Mouse (Mus musculus): ENCODE results near the gene Lpcat1.

Lpcat1 gene

DNA sequence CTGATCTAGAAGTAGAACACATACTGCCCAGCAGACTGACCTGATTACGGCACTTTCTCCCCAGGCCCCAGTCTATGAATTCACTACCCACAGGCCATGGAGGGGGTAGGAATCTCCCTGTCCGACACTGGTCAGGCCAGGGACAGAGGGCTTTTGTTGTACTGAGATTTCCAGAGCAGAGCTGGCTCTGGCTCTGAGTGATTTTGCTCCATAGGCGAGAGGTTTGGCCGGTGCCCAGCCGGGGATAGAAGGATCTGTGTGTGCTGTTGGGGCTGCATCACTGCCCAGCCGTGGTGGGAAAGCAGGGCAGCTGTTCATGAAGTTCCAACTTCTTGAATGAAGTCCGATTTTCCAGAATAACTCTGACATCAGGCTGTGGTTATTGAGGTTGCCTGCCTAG, 20.1 kb upstream of the Lpcat1 start:
- no peak for DNase-seq (ENCODE audit: low spot score)

DNA sequence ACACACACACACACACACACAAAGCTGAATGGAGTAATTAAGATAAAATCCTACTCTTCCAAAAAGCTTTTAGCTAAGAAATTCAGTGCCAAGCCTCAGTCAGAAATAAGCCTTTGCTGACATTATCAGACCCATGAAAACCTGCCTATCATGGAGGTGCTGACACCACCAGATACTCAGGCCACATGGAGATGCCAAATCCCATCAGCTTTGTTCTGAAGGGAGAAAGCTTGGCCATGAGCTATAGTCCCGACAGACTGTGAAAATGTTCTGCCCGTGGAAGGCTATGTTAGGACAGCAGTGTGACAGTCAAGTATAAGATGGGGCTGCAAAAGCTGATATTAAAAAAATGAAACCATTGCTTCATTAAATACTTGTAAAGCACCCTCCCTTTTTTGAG, 19.5 kb upstream of the Lpcat1 start:
- DNase-seq (ENCODE audit: low spot score) = no peak

DNA sequence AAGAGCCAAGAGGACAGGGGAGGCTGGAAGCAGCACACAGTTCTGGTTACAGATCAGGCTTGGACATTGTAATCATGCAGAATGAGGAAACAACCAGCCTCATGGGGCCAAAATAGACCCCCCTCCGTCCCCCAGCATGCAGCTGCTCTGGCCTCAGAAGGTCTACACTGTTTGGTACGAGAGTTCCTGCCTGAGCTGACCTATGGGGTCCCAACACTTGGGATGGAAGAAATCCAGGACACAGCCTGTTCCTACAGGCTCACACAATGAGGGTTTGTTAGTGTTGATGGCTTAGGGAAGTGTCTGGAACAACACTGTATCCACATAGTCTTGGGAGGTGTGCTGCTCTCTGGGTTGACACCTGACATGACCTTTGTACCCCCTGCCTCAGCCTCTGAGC, 18.8 kb upstream of the Lpcat1 start:
- DNase-seq (ENCODE audit: low spot score) = no peak

DNA sequence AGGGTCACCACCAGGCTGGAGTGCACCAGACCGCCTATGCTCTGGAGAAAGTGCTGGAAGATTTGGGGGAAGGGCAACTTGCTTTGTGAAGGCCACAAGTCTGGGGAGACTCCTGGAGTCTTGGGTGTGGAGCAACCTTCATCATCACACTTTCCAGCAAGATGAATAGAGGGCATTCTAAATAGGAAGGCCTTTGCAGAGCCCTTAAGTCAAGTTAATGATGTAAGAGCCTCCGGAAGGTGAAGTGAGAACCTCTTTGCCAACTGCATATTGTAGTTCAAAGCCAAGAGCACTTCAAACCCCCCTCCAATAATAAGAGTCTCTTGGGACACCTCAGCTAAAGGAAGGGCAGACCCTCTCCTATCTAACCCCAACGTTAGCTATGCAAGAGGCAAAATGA, 18.3 kb upstream of the Lpcat1 start:
- no peak for DNase-seq (ENCODE audit: low spot score)

DNA sequence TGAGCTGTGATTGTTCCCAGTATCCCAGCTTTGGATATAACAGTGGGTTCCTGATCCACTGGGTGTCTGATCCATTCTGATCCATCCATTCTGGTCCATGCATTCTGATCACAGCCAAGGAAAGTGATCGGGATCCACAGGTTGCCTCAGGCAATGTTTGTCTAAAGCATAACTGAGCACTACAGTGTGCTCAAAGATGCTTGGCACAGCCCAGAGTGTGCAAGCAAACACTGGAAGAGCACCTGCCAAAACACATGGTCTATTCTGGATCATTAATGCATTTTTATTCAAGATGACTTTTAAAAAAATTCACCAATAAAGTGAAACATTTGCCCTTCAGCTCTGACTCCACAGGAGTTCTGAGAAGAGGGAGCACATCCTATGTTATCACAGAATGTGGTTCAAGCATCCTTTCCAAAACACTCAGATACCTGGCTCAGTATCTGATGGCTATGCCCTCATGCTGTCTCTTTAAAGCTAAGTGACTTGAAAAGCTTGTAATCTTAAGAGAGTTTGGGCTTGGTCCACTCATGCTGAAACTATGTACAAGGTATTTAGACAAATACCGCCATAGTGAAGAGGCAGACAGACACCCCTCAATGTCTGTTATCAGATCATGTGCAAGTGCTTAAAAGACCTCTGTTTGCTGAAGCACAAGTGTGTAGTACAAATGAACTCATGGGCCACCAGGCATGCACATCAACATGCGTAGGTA, 13.3 kb upstream of the Lpcat1 start:
- DNase-seq (ENCODE audit: low spot score) = no peak

DNA sequence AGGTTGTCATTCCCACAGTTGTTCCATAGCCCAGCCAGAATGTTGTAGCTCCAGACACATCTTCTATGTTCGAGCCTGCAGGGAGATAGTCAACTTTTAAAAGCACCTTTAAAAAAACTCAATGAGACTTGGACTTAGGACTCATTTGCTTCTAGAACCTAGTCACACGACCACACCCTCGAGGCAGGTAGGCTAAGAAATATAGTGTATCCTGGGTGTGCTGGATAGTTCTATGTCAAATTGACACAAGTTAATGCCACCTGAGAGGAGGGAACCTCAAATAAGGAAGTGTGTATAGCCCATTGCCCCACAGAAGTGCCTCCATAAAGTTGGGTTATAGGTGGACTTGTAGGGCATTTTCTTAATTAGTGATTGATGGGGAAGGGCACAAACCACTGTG, 11.7 kb upstream of the Lpcat1 start:
- no peak for DNase-seq (ENCODE audit: low spot score)

DNA sequence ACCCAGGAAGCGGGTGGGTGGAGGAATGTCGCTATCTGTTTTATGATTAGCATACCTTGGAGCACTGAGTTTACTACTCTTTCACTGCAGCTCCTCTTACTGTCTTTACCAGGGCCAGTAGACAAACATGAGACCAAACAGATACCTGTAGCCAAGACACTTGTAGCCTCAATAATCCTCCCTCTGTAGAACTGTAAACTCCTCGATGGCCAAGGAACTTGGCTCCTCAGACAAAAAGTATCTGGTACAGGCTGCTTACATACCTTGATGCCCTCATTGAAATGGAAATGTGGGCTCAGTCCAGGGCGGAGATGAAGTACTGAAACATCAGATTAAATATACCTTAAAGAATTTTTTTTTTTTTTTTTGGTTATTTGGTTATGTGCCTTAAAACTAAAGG, 9.7 kb upstream of the Lpcat1 start:
- DNase-seq (ENCODE audit: low spot score) = no peak

DNA sequence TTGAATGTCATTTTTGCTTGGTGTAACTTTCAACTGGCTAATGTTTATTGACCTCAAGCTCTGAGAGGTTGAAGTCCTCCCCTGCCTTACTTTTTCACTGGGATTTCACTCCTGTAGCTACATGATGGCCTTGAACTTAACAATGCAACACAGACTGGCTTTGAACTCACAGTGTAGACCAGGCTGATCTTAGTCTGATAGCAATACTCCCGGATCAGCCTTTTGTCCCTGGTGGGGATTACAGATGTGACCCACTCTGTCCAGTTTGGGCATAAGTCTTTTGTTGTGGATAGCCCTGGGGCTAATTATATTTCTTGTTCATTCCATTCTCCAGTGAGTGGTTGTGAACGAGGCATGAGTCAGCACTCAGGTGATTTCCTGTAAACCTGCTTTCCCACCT, 9.3 kb upstream of the Lpcat1 start:
- no peak for DNase-seq (ENCODE audit: low spot score)

DNA sequence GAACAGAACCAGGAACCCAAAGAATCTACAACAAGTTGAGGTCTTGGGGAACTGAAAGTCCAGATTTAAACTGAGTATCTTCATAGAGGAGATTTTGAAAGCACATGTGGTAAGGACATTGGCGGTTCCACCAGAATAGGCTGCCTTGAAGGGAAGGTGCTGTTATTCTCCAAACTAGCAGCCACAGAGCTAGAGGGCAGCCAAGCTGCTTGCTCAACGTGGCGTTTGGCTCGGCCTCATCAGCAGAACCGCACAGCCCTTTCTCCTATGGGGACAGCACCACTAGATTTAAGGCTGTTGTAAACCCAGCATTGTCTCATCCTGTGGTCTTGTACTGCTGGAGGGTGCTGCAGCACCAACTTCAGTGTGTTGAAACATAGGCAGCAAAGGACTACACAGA, 8.3 kb upstream of the Lpcat1 start:
- DNase-seq (ENCODE audit: low spot score) = no peak

DNA sequence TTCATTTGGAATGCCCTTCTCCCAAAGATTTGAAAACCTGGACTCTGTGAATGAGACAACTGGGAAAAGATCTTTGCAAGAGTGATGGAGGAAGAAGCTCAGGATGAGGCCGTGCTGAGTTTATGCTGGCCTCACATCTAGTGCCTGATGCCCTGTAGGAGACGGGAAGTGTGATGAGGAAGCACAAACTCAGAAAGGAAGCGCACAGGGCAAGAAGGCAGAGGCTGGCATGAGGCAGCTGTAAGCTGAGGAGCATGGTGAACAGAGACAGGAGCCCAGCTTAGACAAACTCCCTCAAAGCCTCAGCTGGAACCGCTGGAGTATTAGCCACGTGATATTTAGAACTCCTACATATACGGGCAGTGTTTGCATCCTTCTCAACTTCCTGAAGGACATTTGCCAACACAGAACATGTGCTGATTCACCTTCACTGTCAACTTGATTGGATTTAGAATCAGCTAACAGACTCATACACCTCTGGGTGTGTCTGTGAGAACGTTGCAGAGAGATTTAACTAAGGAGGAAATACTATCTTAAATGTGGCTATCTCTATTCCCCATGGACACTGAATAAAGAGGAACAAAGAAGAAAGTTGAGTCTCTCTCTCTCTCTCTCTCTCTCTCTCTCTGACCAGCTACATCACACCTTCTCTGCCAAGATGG, 7.7 kb upstream of the Lpcat1 start:
- DNase-seq (ENCODE audit: low spot score) = no peak

DNA sequence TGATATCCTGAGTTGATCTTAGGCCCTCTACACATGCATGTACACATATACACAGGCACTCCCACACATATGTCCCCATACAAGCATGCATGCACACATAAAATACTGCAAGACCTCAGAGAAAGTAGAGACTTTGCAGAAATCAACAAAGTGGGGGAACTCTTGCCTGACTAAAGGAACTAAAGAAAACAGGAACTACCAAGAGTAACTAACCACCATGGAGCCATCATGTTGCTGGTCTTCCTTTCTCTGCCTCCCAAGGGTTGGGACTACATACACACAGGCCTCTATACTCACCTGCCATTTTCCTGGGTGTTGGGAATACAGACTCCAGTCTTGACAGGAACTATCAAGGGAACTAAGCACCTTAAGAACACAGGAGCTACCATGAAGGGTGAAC, 5.4 kb upstream of the Lpcat1 start:
- no peak for DNase-seq (ENCODE audit: low spot score)

DNA sequence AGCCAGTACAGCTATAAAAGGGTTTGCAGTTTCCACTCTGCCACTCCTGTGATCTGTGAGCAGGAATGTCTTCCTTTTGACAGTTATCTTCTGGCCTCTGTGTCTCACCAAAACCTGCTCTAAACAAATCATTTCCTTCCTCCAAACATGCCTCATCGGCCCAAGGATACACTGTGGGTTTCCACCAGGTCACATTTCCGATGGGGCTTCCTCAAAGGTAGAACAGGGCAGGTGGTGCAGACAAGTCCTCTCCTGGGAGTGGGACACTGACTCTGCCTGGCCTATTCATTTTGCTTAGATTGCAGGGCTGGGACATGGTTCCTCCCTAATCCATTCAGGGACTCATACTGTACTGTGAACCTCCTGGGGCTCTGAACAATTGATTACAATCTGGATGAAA, 1.8 kb upstream of the Lpcat1 start:
- no peak for DNase-seq (ENCODE audit: low spot score)

DNA sequence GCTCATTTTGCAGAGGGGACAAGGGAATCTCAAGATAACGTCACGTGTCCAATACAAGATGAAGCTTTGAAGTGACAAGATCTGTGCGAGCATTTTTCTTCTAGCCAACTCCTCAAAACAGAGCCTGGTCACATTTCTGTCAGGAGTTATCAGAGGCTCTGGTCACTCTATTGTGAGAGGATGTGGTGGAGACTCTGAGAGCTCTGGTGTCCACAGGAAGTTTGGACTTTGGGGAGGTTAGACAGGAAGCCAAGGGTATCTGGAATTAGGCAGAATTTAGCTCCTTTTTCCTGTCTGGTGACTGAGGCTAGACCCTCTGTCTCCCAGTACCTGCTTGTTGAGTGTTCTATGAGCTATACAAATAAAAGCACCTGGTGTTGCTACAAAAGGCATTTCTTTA, 586 bp upstream of the Lpcat1 start:
- DNase-seq (ENCODE audit: low spot score) = no peak

DNA sequence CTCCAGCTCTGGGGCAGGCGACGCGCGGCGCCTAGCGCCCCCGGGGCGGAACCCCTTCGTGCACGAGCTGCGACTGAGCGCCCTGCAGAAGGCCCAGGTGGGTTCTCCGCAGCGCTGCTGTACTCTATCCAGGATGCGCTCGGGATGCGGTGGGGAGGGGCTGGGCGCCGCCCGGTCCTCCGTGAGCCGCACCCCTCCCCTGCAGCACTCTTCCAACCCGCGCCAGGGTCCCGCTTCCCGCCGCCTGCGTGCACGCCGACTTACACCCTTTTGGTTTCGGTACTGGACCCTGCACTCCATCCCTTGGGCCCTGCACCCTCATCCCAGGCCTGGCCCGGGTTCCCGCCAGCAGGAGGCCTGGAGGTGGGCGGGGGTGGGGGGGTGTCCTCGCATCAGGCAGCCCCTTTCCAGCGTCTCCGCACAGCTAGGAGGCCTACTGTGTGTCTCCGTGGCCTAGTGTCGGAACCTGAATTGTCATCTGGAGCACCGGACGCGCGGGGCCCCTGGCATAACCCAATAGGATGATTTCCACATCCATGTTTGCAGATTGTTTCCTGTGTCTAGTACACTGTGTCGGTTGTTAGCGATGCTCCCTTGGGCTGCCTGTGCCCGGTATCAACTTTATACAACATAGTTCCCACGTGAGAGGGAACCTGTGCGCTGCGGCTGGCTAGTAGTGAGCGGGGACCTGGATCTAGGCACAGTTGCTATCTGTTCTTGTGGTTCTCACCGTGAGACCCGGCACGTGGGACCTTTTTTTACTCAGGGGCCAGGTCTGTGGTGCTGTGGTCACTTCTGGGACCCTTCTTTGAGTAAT, 632 bp downstream of the Lpcat1 start:
- no peak for DNase-seq (ENCODE audit: low spot score)

DNA sequence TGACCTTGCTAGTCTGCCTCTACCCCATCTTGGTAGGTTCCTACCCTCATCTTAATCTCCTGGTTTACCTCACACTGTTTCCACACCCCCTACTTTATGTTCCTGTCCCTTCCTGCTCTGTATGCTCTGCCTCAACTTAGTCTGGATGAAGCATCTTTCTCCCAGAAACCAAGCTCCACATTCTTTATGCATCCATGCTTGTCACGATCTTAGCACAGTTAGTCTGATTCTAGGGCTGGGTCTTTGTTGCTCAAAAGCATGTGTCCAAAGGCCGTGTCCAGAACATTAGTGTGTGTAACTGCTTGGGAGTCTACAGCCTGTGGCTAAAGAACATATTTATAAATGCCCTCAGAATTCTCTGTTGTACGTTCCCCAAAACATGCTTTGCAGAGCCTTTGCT, 1.8 kb downstream of the Lpcat1 start:
- no peak for DNase-seq (ENCODE audit: low spot score)

DNA sequence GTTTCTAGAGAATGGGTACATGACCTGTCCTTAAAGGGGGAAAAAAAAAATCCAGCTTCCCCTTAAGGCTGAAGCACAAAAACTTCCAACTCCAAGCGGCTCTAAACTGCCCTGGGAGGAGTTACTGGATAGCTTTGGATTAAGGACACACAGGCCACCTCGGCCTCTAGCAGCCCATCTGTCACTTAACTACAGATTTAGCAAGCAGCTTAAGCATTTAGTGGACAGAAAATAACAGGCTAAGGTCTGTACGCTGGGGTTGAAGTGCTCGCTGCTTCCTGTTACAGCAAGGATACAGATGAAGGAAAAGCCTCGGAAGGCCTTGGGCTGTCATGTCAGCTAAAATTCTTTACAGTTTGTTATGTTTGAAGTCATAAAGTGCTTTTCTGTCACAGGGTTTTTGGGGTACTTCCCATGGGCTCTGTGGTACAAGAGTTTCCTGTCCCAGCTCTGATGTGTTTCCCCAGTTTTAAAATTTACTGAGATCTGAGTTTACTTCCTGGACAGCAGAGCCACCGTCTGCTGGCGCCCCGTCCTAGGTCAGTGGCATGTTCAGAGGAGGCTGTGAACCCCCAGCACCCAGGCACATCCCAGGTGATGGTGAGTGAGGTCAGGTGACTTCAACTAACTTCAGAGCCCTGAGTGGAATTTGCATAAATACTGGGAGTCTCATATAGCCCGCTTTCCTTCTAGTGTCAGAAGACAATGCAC, 2.4 kb downstream of the Lpcat1 start:
- no peak for DNase-seq (ENCODE audit: low spot score)

DNA sequence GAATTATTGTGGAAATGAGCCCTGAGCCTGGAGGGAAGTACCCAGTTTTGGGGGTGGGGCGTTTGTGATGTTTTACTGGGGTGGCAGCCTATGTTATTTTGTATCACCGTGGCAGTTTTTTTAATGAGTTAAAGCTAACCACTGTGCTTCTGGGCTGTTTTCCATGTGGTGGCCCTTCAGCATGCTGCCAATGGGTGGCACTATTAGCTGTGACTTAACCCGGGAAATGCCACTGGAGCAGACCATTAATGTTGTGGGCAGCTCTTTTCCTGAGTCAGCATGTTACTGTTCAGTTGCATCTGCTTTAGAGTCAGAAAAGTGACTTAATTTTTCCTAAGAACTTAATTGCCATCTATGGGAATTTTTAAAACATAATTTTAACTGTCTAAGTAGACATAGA, 5.5 kb downstream of the Lpcat1 start:
- no peak for DNase-seq (ENCODE audit: low spot score)

DNA sequence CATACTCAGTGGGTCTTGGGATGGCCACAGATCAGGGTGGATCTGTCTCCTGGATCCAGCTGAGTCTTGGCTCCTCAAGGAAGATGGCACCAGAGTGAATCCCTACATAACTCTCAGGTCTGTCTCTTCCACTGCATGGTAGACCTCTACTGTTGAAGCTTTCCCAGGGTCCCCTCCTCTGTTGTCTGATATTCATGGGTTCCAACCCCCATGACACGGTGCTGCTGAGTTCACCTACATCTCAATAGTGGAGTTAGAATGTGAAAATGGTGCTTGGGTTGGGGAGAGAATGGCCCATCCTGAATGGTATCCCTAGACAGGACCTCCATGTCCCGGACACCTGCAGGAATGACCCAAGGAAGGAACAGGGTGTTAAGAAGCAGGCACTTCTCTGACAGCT, 6.7 kb downstream of the Lpcat1 start:
- no peak for DNase-seq (ENCODE audit: low spot score)

DNA sequence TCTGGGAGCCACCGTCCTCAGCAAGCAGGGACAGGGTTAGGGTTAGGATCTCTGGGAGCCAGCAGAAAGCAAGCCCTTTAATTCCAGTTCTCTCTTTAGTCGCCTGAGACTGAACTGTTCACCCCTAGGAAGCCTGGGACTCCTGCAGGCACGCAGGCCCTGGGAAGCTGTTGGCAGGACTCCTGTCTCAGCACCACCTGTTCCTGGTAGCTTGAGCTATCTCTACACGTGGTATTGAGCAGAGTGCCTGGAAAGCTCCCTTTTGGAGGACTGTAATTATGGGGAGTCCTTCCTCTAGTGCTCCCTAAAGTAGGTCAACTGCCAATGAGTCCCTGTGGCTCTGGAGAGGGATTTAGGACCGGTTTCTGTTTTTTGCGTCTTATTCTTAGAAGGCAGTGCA, 7.2 kb downstream of the Lpcat1 start:
- DNase-seq (ENCODE audit: low spot score) = no peak

DNA sequence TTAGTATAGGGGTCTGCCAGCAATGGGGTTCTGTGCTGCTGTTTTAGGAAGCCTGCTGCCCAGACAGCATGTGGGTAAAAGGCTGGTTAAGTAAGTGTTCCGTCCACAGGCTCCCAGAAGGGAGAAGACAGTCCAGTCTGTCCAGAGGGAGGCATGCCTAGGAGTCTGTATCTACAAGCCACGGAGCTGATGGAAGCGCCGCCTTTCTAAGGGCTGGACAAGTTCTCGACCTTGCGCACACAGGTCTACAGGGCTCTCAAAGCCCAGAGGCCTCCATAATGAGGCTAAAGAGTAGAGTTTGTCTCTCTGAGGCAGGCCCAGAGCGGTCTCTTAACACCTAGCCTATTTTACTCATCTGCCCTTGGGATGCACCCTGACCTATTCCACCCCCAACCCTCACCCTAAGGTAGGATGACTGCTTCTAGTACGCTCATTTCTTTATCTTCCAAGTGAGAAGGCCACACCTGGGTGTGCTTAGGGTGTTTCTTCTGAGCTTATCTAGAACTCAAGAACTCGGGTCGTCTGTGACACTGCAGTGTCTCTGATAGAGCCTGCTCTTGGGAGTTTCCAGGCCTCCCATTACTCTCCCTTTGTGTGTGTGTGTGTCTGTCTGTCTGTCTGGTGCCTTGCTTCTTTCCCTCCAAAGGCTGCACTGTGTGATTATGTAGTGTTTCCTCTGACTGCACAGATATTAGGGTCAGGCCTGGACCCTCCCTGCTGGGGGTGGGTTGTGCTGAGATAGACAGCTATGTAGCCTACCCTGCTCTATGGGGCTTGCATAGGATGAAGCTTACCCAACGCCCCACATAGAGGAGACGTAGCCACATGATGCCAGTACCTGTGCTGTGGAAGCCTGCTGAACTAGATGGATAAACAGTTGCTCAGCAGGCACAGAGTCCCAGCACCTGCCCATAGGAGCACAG, 8.3 kb downstream of the Lpcat1 start:
- no peak for DNase-seq (ENCODE audit: low spot score)

DNA sequence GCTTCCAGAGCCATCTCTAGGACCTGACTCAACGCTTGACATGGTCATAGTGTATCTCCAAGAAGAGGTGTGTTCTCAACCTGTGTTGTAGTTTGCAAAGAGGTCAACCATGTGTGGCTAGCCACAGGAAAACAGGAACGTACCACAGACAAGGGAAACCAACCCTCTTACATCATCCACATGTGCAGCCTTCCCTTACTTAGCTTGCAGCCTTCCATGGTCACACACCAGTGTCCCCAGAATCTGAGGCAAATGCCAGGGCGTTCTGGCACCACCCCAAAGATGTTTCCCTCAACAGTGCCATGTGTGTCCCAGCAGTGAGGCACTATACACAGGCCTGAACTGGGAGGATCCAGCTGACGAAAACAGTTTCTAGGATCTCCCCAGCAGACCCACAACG, 9.3 kb downstream of the Lpcat1 start:
- no peak for DNase-seq (ENCODE audit: low spot score)

DNA sequence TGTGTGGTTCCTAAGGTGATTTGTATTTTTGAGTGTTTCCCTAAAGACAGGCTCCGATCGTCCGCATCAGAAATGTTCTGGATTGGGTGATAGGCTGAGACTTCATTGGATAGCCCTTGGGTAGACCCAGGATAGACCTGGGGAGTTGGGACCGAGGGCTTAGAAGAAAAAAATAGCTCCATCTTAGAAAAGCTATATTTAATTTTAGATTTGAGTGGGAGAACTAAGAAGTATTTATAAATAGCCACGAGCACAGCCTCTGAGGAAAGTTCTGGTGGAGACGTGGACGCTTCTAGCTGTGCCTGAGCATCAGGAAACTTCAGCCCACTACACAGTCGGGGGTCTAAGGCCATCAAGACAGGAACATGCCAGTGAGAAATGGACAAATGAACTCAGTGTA, 9.8 kb downstream of the Lpcat1 start:
- DNase-seq (ENCODE audit: low spot score) = no peak
